Mouse (Mus musculus) erythroblast, adult 5-6 weeks (primary cell): ENCODE results near the gene Acvr1b. TPM values are rescaled to one million over a fixed set of nuclear protein-coding genes. Genes with fewer than 3 reads are reported as not detected.

ENCODE experiments used
- total RNA-seq, 2 experiments: library from RNA; stranded (forward) in 1 of 2; stranded (reverse) in 1 of 2; fragments of 150-400 nt in 1 of 2; fragments of 200-764, 138-1000 nt in 1 of 2; gene quantifications; 2 replicates each; pipeline versions ENCODE4 v1.2.3 to v1.2.4; 2015 to 2017; ENCODE audit warnings: low replicate concordance in 2 of 2

The Acvr1b gene
- total RNA-seq, 2 experiments from 2014 or later = 0.38 to 2.6 TPM

Other genes starting within 250 kb of the Acvr1b start
- not detected in 2 replicates for gene Gm47841, start 126.7 kb upstream of the Acvr1b start, total RNA-seq (2015; ENCODE audit: low replicate concordance)
- not detected in 2 replicates for gene Gm47841, start 126.7 kb upstream of the Acvr1b start, total RNA-seq (2017; ENCODE audit: low replicate concordance)
- not detected in 2 replicates for gene Fignl2, start 95.5 kb upstream of the Acvr1b start, total RNA-seq (2015; ENCODE audit: low replicate concordance)
- gene Fignl2, start 95.5 kb upstream of the Acvr1b start, total RNA-seq (2017; ENCODE audit: low replicate concordance) = not detected in 2 replicates
- not detected in 2 replicates for gene Ankrd33, start 58.3 kb upstream of the Acvr1b start, total RNA-seq (2015; ENCODE audit: low replicate concordance)
- not detected in 2 replicates for gene Ankrd33, start 58.3 kb upstream of the Acvr1b start, total RNA-seq (2017; ENCODE audit: low replicate concordance)
- gene Acvrl1, start 45.5 kb upstream of the Acvr1b start, total RNA-seq (2015; ENCODE audit: low replicate concordance) = 2.3 and 9.4 TPM in 2 replicates
- gene Acvrl1, start 45.5 kb upstream of the Acvr1b start, total RNA-seq (2017; ENCODE audit: low replicate concordance) = 2.3 and 3.8 TPM in 2 replicates
- not detected in 2 replicates for gene Grasp, start 50.1 kb downstream of the Acvr1b start, total RNA-seq (2015; ENCODE audit: low replicate concordance)
- 0.84 TPM in 1 of 2 replicates, not detected in the other for gene Grasp, start 50.1 kb downstream of the Acvr1b start, total RNA-seq (2017; ENCODE audit: low replicate concordance)
- 3.3 and 11.3 TPM in 2 replicates for gene Nr4a1, start 80.2 kb downstream of the Acvr1b start, total RNA-seq (2015; ENCODE audit: low replicate concordance)
- gene Nr4a1, start 80.2 kb downstream of the Acvr1b start, total RNA-seq (2017; ENCODE audit: low replicate concordance) = 6.0 and 15.7 TPM in 2 replicates
- 7.9 and 14.2 TPM in 2 replicates for gene Atg101, start 110.2 kb downstream of the Acvr1b start, total RNA-seq (2015; ENCODE audit: low replicate concordance)
- 13.0 and 14.1 TPM in 2 replicates for gene Atg101, start 110.2 kb downstream of the Acvr1b start, total RNA-seq (2017; ENCODE audit: low replicate concordance)
- gene 6030408B16Rik, start 119.1 kb downstream of the Acvr1b start, total RNA-seq (2015; ENCODE audit: low replicate concordance) = not detected in 2 replicates
- not detected in 2 replicates for gene 6030408B16Rik, start 119.1 kb downstream of the Acvr1b start, total RNA-seq (2017; ENCODE audit: low replicate concordance)
- 9.4 and 9.6 TPM in 2 replicates for gene Krt80, start 196.1 kb downstream of the Acvr1b start, total RNA-seq (2015; ENCODE audit: low replicate concordance)
- gene Krt80, start 196.1 kb downstream of the Acvr1b start, total RNA-seq (2017; ENCODE audit: low replicate concordance) = 2.4 TPM in 2 replicates
- not detected in 2 replicates for gene Krt7, start 237.0 kb downstream of the Acvr1b start, total RNA-seq (2015; ENCODE audit: low replicate concordance)
- gene Krt7, start 237.0 kb downstream of the Acvr1b start, total RNA-seq (2017; ENCODE audit: low replicate concordance) = 1.2 and 5.6 TPM in 2 replicates